Mouse (Mus musculus): Measurements from ENCODE around the gene Ccdc85b. TPM values are rescaled to one million over a fixed set of nuclear protein-coding genes. Genes with fewer than 3 reads are reported as not detected.
A peak's percentile ranks its signal among the peaks of the same experiment; 100 is the strongest.

Ccdc85b gene
- polyA plus RNA-seq, 1 experiment from 2014 or later, result 5.0 TPM

- Histone ChIP-seq H3K27ac (ENCODE audit: low read length) (peak overlapping the region; percentile 88), H3K9ac (ENCODE audit: low read depth, low read length) (peak overlapping the region; percentile 80), H3K4me2 (ENCODE audit: low read depth, low read length) (peak overlapping the region; percentile 97), H3K36me3 (ENCODE audit: control insufficient read depth, insufficient read depth, low read length) (no peaks in the 10 kb centered on the region), H3K27me3 (replicated peaks; ENCODE audit: control insufficient read depth, insufficient read depth, low read length) (no peaks in the 10 kb centered on the region), H3K9me3 (ENCODE audit: control insufficient read depth, low read length) (no peaks in the 10 kb centered on the region), H3K4me3 (ENCODE audit: low read length) (peak overlapping the region; percentile 62), H3K4me1 (ENCODE audit: control insufficient read depth, insufficient read depth, low read length) (peaks cover 8% of the 10 kb centered on the region)
- peak; percentile 72 for ATAC-seq
- 2% methylated on average over 50 of the region's 68 CpGs for WGBS
Measured at GRCm38 (mm10) chr19:5474281-5475068, 16.8 kb upstream of the Ccdc85b start.

GRCm38 (mm10) chr19:5473720-5474119 lies 16.0 kb upstream of the Ccdc85b start, which contains the start of gene Efemp2:
TSS of gene Efemp2 (plus strand) at chr19:5473954.
- no peaks in the 10 kb centered on the region for H3K9me3 ChIP-seq (ENCODE audit: control insufficient read depth, low read length)
- peak within 1 kb of the TSS; percentile 62 for H3K4me3 ChIP-seq (ENCODE audit: low read length)
- peak within 1 kb of the TSS; percentile 97 for H3K4me2 ChIP-seq (ENCODE audit: low read depth, low read length)
- no peaks in the 10 kb centered on the region for H3K27me3 ChIP-seq (replicated peaks; ENCODE audit: control insufficient read depth, insufficient read depth, low read length)
- ATAC-seq, result peak; percentile 77
- peak within 1 kb of the TSS; percentile 80 for H3K9ac ChIP-seq (ENCODE audit: low read depth, low read length)
- peak within 1 kb of the TSS; percentile 88 for H3K27ac ChIP-seq (ENCODE audit: low read length)
- no peaks in the 10 kb centered on the region for H3K36me3 ChIP-seq (ENCODE audit: control insufficient read depth, insufficient read depth, low read length)
- 3% methylated on average over 22 of the region's 22 CpGs for WGBS
- H3K4me1 ChIP-seq (ENCODE audit: control insufficient read depth, insufficient read depth, low read length), result peaks cover 8% of the 10 kb centered on the region

- Histone ChIP-seq H3K27me3 (replicated peaks; ENCODE audit: control insufficient read depth, insufficient read depth, low read length) (no peaks in the 10 kb centered on the region), H3K4me3 (ENCODE audit: low read length) (no peak overlapping the region), H3K9ac (ENCODE audit: low read depth, low read length) (no peak overlapping the region), H3K4me1 (ENCODE audit: control insufficient read depth, insufficient read depth, low read length) (peaks cover 8% of the 10 kb centered on the region), H3K27ac (ENCODE audit: low read length) (no peak overlapping the region), H3K36me3 (ENCODE audit: control insufficient read depth, insufficient read depth, low read length) (no peaks in the 10 kb centered on the region), H3K4me2 (ENCODE audit: low read depth, low read length) (no peak overlapping the region), H3K9me3 (ENCODE audit: control insufficient read depth, low read length) (no peaks in the 10 kb centered on the region)
- ATAC-seq, result no peak
- WGBS, result 80% methylated on average over 3 of the region's 3 CpGs
Measured at GRCm38 (mm10) chr19:5472857-5473256, 15.2 kb upstream of the Ccdc85b start.

- Histone ChIP-seq H3K4me3 (ENCODE audit: low read length) (no peak overlapping the region), H3K9ac (ENCODE audit: low read depth, low read length) (no peak overlapping the region), H3K9me3 (ENCODE audit: control insufficient read depth, low read length) (no peaks in the 10 kb centered on the region), H3K27ac (ENCODE audit: low read length) (no peak overlapping the region), H3K4me1 (ENCODE audit: control insufficient read depth, insufficient read depth, low read length) (peaks cover 8% of the 10 kb centered on the region), H3K36me3 (ENCODE audit: control insufficient read depth, insufficient read depth, low read length) (0 out of 2 replicates have a peak, but pooled peaks cover 4% of the 10 kb centered on the region), H3K27me3 (replicated peaks; ENCODE audit: control insufficient read depth, insufficient read depth, low read length) (no peaks in the 10 kb centered on the region), H3K4me2 (ENCODE audit: low read depth, low read length) (no peak overlapping the region)
- no peak for ATAC-seq
- WGBS, result 58% methylated on average over 5 of the region's 5 CpGs
Measured at GRCm38 (mm10) chr19:5471846-5472245, 14.2 kb upstream of the Ccdc85b start.

- Histone ChIP-seq H3K36me3 (ENCODE audit: control insufficient read depth, insufficient read depth, low read length) (peaks cover 18% of the 10 kb centered on the region), H3K9ac (ENCODE audit: low read depth, low read length) (no peak within 1 kb of the TSS), H3K4me2 (ENCODE audit: low read depth, low read length) (no peak within 1 kb of the TSS), H3K4me3 (ENCODE audit: low read length) (no peak within 1 kb of the TSS), H3K9me3 (ENCODE audit: control insufficient read depth, low read length) (no peaks in the 10 kb centered on the region), H3K4me1 (ENCODE audit: control insufficient read depth, insufficient read depth, low read length) (no peaks in the 10 kb centered on the region), H3K27ac (ENCODE audit: low read length) (no peak within 1 kb of the TSS), H3K27me3 (replicated peaks; ENCODE audit: control insufficient read depth, insufficient read depth, low read length) (no peaks in the 10 kb centered on the region)
- ATAC-seq, result no peak
- 52% methylated on average over 5 of the region's 5 CpGs for WGBS
Measured at GRCm38 (mm10) chr19:5468374-5468773, 10.7 kb upstream of the Ccdc85b start, which contains the start of gene Ctsw. TSS of gene Ctsw (minus strand) at chr19:5468507.

GRCm38 (mm10) chr19:5466916-5467500 lies 9.3 kb upstream of the Ccdc85b start:
- no peak overlapping the region for H3K4me3 ChIP-seq (ENCODE audit: low read length)
- H3K4me2 ChIP-seq (ENCODE audit: low read depth, low read length), result no peak overlapping the region
- ATAC-seq, result no peak
- H3K9ac ChIP-seq (ENCODE audit: low read depth, low read length), result no peak overlapping the region
- H3K9me3 ChIP-seq (ENCODE audit: control insufficient read depth, low read length), result no peaks in the 10 kb centered on the region
- no peak overlapping the region for H3K27ac ChIP-seq (ENCODE audit: low read length)
- H3K27me3 ChIP-seq (replicated peaks; ENCODE audit: control insufficient read depth, insufficient read depth, low read length), result no peaks in the 10 kb centered on the region
- no peaks in the 10 kb centered on the region for H3K4me1 ChIP-seq (ENCODE audit: control insufficient read depth, insufficient read depth, low read length)
- WGBS, result 89% methylated on average over 6 of the region's 6 CpGs
- peaks cover 18% of the 10 kb centered on the region for H3K36me3 ChIP-seq (ENCODE audit: control insufficient read depth, insufficient read depth, low read length)

GRCm38 (mm10) chr19:5465037-5465436 lies 7.3 kb upstream of the Ccdc85b start:
- WGBS, result 95% methylated on average over 8 of the region's 8 CpGs
- no peak for ATAC-seq
- Histone ChIP-seq H3K4me1 (ENCODE audit: control insufficient read depth, insufficient read depth, low read length) (peaks cover 8% of the 10 kb centered on the region), H3K9me3 (ENCODE audit: control insufficient read depth, low read length) (no peaks in the 10 kb centered on the region), H3K4me2 (ENCODE audit: low read depth, low read length) (no peak overlapping the region), H3K27me3 (replicated peaks; ENCODE audit: control insufficient read depth, insufficient read depth, low read length) (no peaks in the 10 kb centered on the region), H3K36me3 (ENCODE audit: control insufficient read depth, insufficient read depth, low read length) (peaks cover 20% of the 10 kb centered on the region), H3K4me3 (ENCODE audit: low read length) (no peak overlapping the region), H3K9ac (ENCODE audit: low read depth, low read length) (no peak overlapping the region), H3K27ac (ENCODE audit: low read length) (no peak overlapping the region)

GRCm38 (mm10) chr19:5463791-5464562 lies 6.3 kb upstream of the Ccdc85b start:
- ATAC-seq, result peak; percentile 5; the same call in 1 of the 2 replicates
- Histone ChIP-seq H3K9ac (ENCODE audit: low read depth, low read length) (peak overlapping the region; percentile 49), H3K27me3 (replicated peaks; ENCODE audit: control insufficient read depth, insufficient read depth, low read length) (no peaks in the 10 kb centered on the region), H3K36me3 (ENCODE audit: control insufficient read depth, insufficient read depth, low read length) (peaks cover 20% of the 10 kb centered on the region), H3K4me1 (ENCODE audit: control insufficient read depth, insufficient read depth, low read length) (peaks cover 10% of the 10 kb centered on the region), H3K4me3 (ENCODE audit: low read length) (peak overlapping the region; percentile 24), H3K27ac (ENCODE audit: low read length) (no peak overlapping the region), H3K4me2 (ENCODE audit: low read depth, low read length) (peak overlapping the region; percentile 30), H3K9me3 (ENCODE audit: control insufficient read depth, low read length) (no peaks in the 10 kb centered on the region)
- WGBS, result 37% methylated on average over 15 of the region's 15 CpGs

- Histone ChIP-seq H3K9me3 (ENCODE audit: control insufficient read depth, low read length) (no peaks in the 10 kb centered on the region), H3K4me2 (ENCODE audit: low read depth, low read length) (no peak overlapping the region), H3K27me3 (replicated peaks; ENCODE audit: control insufficient read depth, insufficient read depth, low read length) (no peaks in the 10 kb centered on the region), H3K4me1 (ENCODE audit: control insufficient read depth, insufficient read depth, low read length) (peaks cover 10% of the 10 kb centered on the region), H3K4me3 (ENCODE audit: low read length) (no peak overlapping the region), H3K27ac (ENCODE audit: low read length) (no peak overlapping the region), H3K9ac (ENCODE audit: low read depth, low read length) (no peak overlapping the region), H3K36me3 (ENCODE audit: control insufficient read depth, insufficient read depth, low read length) (peaks cover 20% of the 10 kb centered on the region)
- 88% methylated on average over 9 of the region's 9 CpGs for WGBS
- no peak for ATAC-seq
Measured at GRCm38 (mm10) chr19:5463212-5463611, 5.5 kb upstream of the Ccdc85b start.

All from intestine, embryonic 16.5 days (tissue).